Mouse (Mus musculus): ENCODE data around the gene Ndufv1.
"Not testable (repeated sequence)": the region's sequence is repeated elsewhere in the genome, so short reads cannot be mapped to it uniquely, and the experiment has no call there.

Gene Ndufv1

GRCm38 (mm10) chr19:4012432-4013022 is at the start of gene Ndufv1:
Ndufv1 (minus strand) TSS chr19:4012806.
- DNase-seq (ENCODE audit: low spot score): peak; percentile 98

- no peak for DNase-seq (ENCODE audit: low spot score)
These were observed 48.4 kb upstream of the Ndufv1 start for GRCm38 (mm10) chr19:4060899-4061465.

- not testable (repeated sequence) for DNase-seq (ENCODE audit: low spot score)
These were observed 47.7 kb upstream of the Ndufv1 start for GRCm38 (mm10) chr19:4060044-4060898.

GRCm38 (mm10) chr19:4059069-4059740 is 46.6 kb upstream of the Ndufv1 start, which contains the start of gene Gstp3:
Gstp3 (minus strand) TSS chr19:4059569.
- DNase-seq (ENCODE audit: low spot score): no peak

- DNase-seq (ENCODE audit: low spot score): no peak
These were observed 46.0 kb upstream of the Ndufv1 start for GRCm38 (mm10) chr19:4058581-4058980.

- DNase-seq (ENCODE audit: low spot score): no peak
These were observed 45.4 kb upstream of the Ndufv1 start for GRCm38 (mm10) chr19:4057962-4058361.

GRCm38 (mm10) chr19:4057389-4057788 is 44.8 kb upstream of the Ndufv1 start:
- DNase-seq (ENCODE audit: low spot score): no peak

- DNase-seq (ENCODE audit: low spot score): no peak
These were observed 44.1 kb upstream of the Ndufv1 start for GRCm38 (mm10) chr19:4056727-4057126.

- no peak for DNase-seq (ENCODE audit: low spot score)
These were observed 43.5 kb upstream of the Ndufv1 start for GRCm38 (mm10) chr19:4055947-4056693.

GRCm38 (mm10) chr19:4055216-4055946 is 42.8 kb upstream of the Ndufv1 start:
- DNase-seq (ENCODE audit: low spot score): no peak

GRCm38 (mm10) chr19:4054613-4055012 is 42.0 kb upstream of the Ndufv1 start:
- no peak for DNase-seq (ENCODE audit: low spot score)

GRCm38 (mm10) chr19:4052516-4053030 is 40.0 kb upstream of the Ndufv1 start:
- no peak for DNase-seq (ENCODE audit: low spot score)

GRCm38 (mm10) chr19:4051741-4052515 is 39.3 kb upstream of the Ndufv1 start:
- DNase-seq (ENCODE audit: low spot score): peak; percentile 52

- DNase-seq (ENCODE audit: low spot score): no peak
These were observed 38.4 kb upstream of the Ndufv1 start for GRCm38 (mm10) chr19:4051016-4051415.

- DNase-seq (ENCODE audit: low spot score): not testable (repeated sequence)
These were observed 36.5 kb upstream of the Ndufv1 start for GRCm38 (mm10) chr19:4049069-4049468.

- peak; percentile 79 for DNase-seq (ENCODE audit: low spot score)
These were observed 35.3 kb upstream of the Ndufv1 start for GRCm38 (mm10) chr19:4047859-4048258.

GRCm38 (mm10) chr19:4046866-4047254 is 34.3 kb upstream of the Ndufv1 start:
- DNase-seq (ENCODE audit: low spot score): no peak

GRCm38 (mm10) chr19:4045966-4046865 is 33.6 kb upstream of the Ndufv1 start, which contains the start of gene Gstp2:
Gstp2 (minus strand) TSS chr19:4046023.
- DNase-seq (ENCODE audit: low spot score): peak; percentile 87

- not testable (repeated sequence) for DNase-seq (ENCODE audit: low spot score)
These were observed 31.5 kb upstream of the Ndufv1 start for GRCm38 (mm10) chr19:4044109-4044508.
